Mouse (Mus musculus) layer of hippocampus, adult 9-11 months (tissue): Measurements from ENCODE around the gene Mal.
A peak's percentile ranks its signal among the peaks of the same experiment; 100 is the strongest.
"Not testable (repeated sequence)": the region's sequence is repeated elsewhere in the genome, so short reads cannot be mapped to it uniquely, and the experiment has no call there.

Experiments
- DNase-seq: peaks from one replicate; pipeline ENCODE4 v3.0.0; 2022

The Mal gene

GRCm38 (mm10) chr2:127622065-127622464 lies 34.4 kb downstream of the Mal start:
- DNase-seq, result no peak

- no peak for DNase-seq
These were observed 37.2 kb downstream of the Mal start for GRCm38 (mm10) chr2:127619311-127619710.

GRCm38 (mm10) chr2:127612288-127612687 lies 44.2 kb downstream of the Mal start:
- DNase-seq, result peak; percentile 78

- DNase-seq, result no peak
These were observed 45.1 kb downstream of the Mal start for GRCm38 (mm10) chr2:127611386-127611785.

- DNase-seq, result no peak
These were observed 47.5 kb downstream of the Mal start for GRCm38 (mm10) chr2:127608986-127609385.

GRCm38 (mm10) chr2:127608234-127608633 lies 48.3 kb downstream of the Mal start:
- DNase-seq, result no peak

GRCm38 (mm10) chr2:127605203-127605602 lies 51.3 kb downstream of the Mal start:
- DNase-seq, result no peak

GRCm38 (mm10) chr2:127603383-127603782 lies 53.1 kb downstream of the Mal start:
- DNase-seq, result not testable (repeated sequence)

GRCm38 (mm10) chr2:127590840-127591239 lies 65.7 kb downstream of the Mal start:
- DNase-seq, result no peak

- DNase-seq, result no peak
These were observed 66.3 kb downstream of the Mal start for GRCm38 (mm10) chr2:127590204-127590603.

GRCm38 (mm10) chr2:127588897-127589296 lies 67.6 kb downstream of the Mal start:
- no peak for DNase-seq

- no peak for DNase-seq
These were observed 69.0 kb downstream of the Mal start for GRCm38 (mm10) chr2:127587514-127587844.

- peak; percentile 78 for DNase-seq
These were observed 69.6 kb downstream of the Mal start, which contains the start of the genes Zfp661 and Mrps5 for GRCm38 (mm10) chr2:127586694-127587513. TSS of gene Zfp661 (minus strand) at chr2:127587094. TSS of gene Mrps5 (plus strand) at chr2:127587222.

- peak; percentile 95 for DNase-seq
These were observed 72.0 kb downstream of the Mal start for GRCm38 (mm10) chr2:127584436-127584858.
